18 mouse cellular contexts compared by ENCODE assay signal in genomic region chr4:125350056-125350455, GRCm38 (mm10).
DNase-seq lines count a peak whose midpoint lies in the region; TF ChIP-seq lines count a peak whose summit lies in the region.
"Had no signal": no experiment of that assay in that cellular context is flagged by ENCODE, and none has a peak within 500 bp of the region (broad histone marks: within the 10 kb centered on the region; RNA-seq: fewer than 3 reads in every experiment).

No protein-coding gene starts in this region.

- intact Hi-C loops in heart, adult 2 months (cut with DNase I) = no loop called here

- TF ChIP-seq CTCF in heart, adult 2 months (IDR thresholded peaks at IDR 0.05) = no peak

- no peaks in the 10 kb centered on the region for H3K79me2 ChIP-seq in heart, adult 2 months (replicated peaks; ENCODE audit: control insufficient read depth, insufficient read depth, low read length)

- no peaks in the 10 kb centered on the region for H3K4me1 ChIP-seq in heart, adult 2 months (ENCODE audit: control insufficient read depth, insufficient read depth, low read length)
- H3K4me1 ChIP-seq: embryonic facial prominence, embryonic 13.5 days; embryonic facial prominence, embryonic 15.5 days had no signal

- DNase-seq in adrenal gland, adult (ENCODE audit: inconsistent age in 2 of 2, low spot score in 1 of 2) = peak; percentile 31 to 80
- no peak for DNase-seq in adrenal gland, postnatal 10 days
- peak; percentile 23 for DNase-seq in adrenal gland, adult 8-10 months
- no peak for DNase-seq in adrenal gland, postnatal 4 days (ENCODE audit: low spot score in 2 of 2)
- peak; percentile 15 for DNase-seq in heart, adult 11 months
- no peak for DNase-seq in heart, adult 2 months
- DNase-seq: cerebellum, adult 11 months; cerebellum, adult 18-20 months; cerebellum, adult 8-10 months; cerebellum, adult 9-11 months; cerebellum, postnatal 14 days; cerebellum, postnatal 36 days; embryo, embryonic 11 days had no signal

- no peak overlapping the region for H3K27ac ChIP-seq in heart, adult 2 months
- H3K27ac ChIP-seq: embryonic facial prominence, embryonic 13.5 days; embryonic facial prominence, embryonic 15.5 days; forebrain, embryonic 10.5 days; forebrain, embryonic 12.5 days had no signal

- no peak overlapping the region for H3K9ac ChIP-seq in heart, adult 2 months (ENCODE audit: low read depth, low read length)
- H3K9ac ChIP-seq: embryonic facial prominence, embryonic 13.5 days; embryonic facial prominence, embryonic 15.5 days; forebrain, embryonic 12.5 days had no signal

- H3K36me3 ChIP-seq in heart, adult 2 months (ENCODE audit: control insufficient read depth, insufficient read depth, low read length) = no peaks in the 10 kb centered on the region
- H3K36me3 ChIP-seq: embryonic facial prominence, embryonic 13.5 days; embryonic facial prominence, embryonic 15.5 days; forebrain, embryonic 10.5 days; forebrain, embryonic 12.5 days had no signal

- H3K4me3 ChIP-seq in heart, adult 2 months = no peak overlapping the region
- H3K4me3 ChIP-seq: embryonic facial prominence, embryonic 13.5 days; embryonic facial prominence, embryonic 15.5 days; erythroblast, embryonic 14.5 days; forebrain, embryonic 10.5 days; forebrain, embryonic 12.5 days had no signal

- TF ChIP-seq POLR2A in heart, adult 2 months (IDR thresholded peaks at IDR 0.05; ENCODE audit: insufficient read depth, low read depth, low read length) = no peak

- H3K27me3 ChIP-seq in heart, adult 2 months (ENCODE audit: control insufficient read depth, insufficient read depth, low read length) = no peaks in the 10 kb centered on the region
- H3K27me3 ChIP-seq: embryonic facial prominence, embryonic 13.5 days; embryonic facial prominence, embryonic 15.5 days; forebrain, embryonic 12.5 days had no signal

- no peak for TF ChIP-seq EP300 in heart, adult 2 months (IDR thresholded peaks at IDR 0.05; ENCODE audit: insufficient read depth, low read depth, low read length)

- 61% methylated on average over 1 of the region's 1 CpGs for WGBS in heart, adult 2 months

Comparison
In these comparisons a context has a peak if more than half of its experiments do, and no peak if none do; other contexts are left out.
1. DNase-seq: peak in adrenal gland, adult (2 of 2), adrenal gland, adult 8-10 months (single experiment) and heart, adult 11 months (single experiment); none in adrenal gland, postnatal 10 days (single experiment), adrenal gland, postnatal 4 days (0 of 2) and heart, adult 2 months (0 of 2).